Mouse (Mus musculus) splenic B cell, adult 2 months (primary cell): ENCODE measurements around the gene Lrfn2.

Source experiments
- DNase-seq: peaks from one replicate; pipeline ENCODE4 v3.0.0-alpha.2; 2011; ENCODE audit warnings: low read depth, low spot score
- H3K27me3 ChIP-seq: 2 replicates; pipeline ENCODE4 v1.6.1; 2012; ENCODE audit warnings: mild to moderate bottlenecking, low read length, moderate library complexity, mixed read lengths; ENCODE audit not compliant: control insufficient read depth, poor library complexity, insufficient read depth, severe bottlenecking
- H3K36me3 ChIP-seq: 2 replicates; pipeline ENCODE4 v1.6.1; 2012; ENCODE audit warnings: mild to moderate bottlenecking, low read length, moderate library complexity, mixed read lengths; ENCODE audit not compliant: control insufficient read depth, poor library complexity, insufficient read depth, severe bottlenecking

The Lrfn2 gene

GRCm38 (mm10) chr17:49037163-49037950, 105.2 kb downstream of the Lrfn2 start:
- DNase-seq: no peak
- H3K36me3 ChIP-seq: no peaks in the 10 kb centered on the region
- H3K27me3 ChIP-seq: no peaks in the 10 kb centered on the region

DNA sequence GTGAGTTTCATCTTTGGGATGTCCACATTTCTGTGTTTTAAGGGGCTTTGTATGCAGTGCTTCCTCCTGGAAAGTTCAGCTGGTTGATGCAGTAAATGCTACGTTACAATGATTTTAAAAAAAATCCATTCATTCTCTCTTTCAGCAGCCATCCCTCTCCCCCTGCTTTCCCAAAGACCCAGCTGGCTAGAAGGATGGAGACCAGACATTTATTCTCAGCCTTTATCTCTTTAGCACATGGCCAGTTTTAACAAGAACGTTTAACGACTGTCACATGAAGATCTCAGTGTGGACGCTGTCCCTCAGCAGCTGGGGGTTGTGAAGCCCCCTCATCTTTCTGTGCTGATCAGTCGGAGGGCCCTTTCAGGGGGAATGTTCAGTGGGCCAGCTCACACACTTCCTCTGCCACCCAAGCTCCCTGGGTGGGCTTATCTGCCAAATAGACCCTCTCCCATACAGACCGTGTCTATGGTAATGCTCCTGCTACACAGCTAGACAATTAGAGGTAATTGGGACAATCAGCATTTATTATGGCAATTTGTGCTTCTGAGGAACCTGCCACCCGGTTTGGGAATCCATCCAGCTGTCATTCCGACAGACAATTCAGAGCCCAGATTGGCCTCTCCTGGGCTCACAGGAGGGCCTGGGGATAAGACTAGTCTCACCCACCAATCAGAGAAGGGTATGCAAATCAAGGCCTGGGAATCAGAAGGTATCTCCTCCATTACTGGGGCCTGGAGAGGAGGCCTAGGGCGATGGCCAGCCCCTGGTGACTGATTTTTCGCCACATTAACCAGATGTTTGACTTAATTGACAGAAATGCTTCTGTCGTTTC, 111.8 kb downstream of the Lrfn2 start:
- no peaks in the 10 kb centered on the region for H3K36me3 ChIP-seq
- no peak for DNase-seq

GRCm38 (mm10) chr17:49047921-49048320, 115.7 kb downstream of the Lrfn2 start:
- no peaks in the 10 kb centered on the region for H3K27me3 ChIP-seq
- DNase-seq: no peak
- no peaks in the 10 kb centered on the region for H3K36me3 ChIP-seq

More for the DNA sequence above, 111.8 kb downstream of the Lrfn2 start:
- H3K27me3 ChIP-seq: no peaks in the 10 kb centered on the region

- no peak for DNase-seq
- Histone ChIP-seq H3K27me3 (no peaks in the 10 kb centered on the region), H3K36me3 (no peaks in the 10 kb centered on the region)
Observed at GRCm38 (mm10) chr17:49051231-49051630, 119.1 kb downstream of the Lrfn2 start.

DNA sequence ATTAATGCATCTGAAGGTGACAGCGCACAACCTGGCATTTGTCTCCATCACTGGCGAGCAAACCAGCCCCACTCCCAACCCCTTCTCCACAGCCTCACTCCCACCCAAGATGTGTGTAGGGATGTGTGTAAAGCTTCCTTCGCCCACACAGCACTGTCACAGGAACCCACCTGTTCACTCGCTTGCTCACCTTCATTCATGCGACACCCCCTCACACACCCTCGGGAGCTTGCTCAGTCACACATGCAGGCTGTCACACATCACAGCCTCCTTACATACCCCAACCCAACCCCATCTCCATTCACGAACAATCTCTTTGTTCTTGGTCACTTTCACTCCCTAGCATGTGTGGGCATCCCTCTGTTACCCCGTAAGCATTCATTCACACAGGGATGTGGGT, 129.0 kb downstream of the Lrfn2 start:
- DNase-seq: no peak
- Histone ChIP-seq H3K36me3 (no peaks in the 10 kb centered on the region), H3K27me3 (no peaks in the 10 kb centered on the region)

DNA sequence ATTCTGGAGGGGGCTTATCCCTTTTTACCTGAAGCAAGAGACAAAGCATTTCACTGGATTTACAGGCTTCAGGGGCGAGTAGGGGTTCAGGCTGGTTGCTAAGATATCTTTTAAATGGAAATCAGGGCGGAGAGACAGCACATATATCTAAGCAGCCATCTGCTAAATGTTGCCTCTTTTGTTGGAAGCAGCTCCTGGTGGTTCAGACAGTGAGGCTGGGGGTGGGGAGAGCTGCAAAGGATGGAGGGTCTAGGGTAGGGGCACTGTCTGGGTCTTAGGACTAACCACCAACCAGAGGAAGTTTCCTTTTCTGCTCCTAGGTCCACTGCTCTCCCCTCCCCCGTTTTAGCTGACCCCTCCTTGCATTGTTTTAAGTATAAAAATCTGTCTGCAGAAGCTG, 131.6 kb downstream of the Lrfn2 start:
- no peaks in the 10 kb centered on the region for H3K27me3 ChIP-seq
- H3K36me3 ChIP-seq: no peaks in the 10 kb centered on the region
- DNase-seq: no peak

GRCm38 (mm10) chr17:49064526-49064925, 132.3 kb downstream of the Lrfn2 start:
- DNase-seq: no peak
- no peaks in the 10 kb centered on the region for H3K36me3 ChIP-seq
- no peaks in the 10 kb centered on the region for H3K27me3 ChIP-seq

GRCm38 (mm10) chr17:49065050-49065449, 132.9 kb downstream of the Lrfn2 start:
- Histone ChIP-seq H3K27me3 (no peaks in the 10 kb centered on the region), H3K36me3 (no peaks in the 10 kb centered on the region)
- DNase-seq: no peak

GRCm38 (mm10) chr17:49066748-49067147, 134.6 kb downstream of the Lrfn2 start:
- DNase-seq: no peak
- Histone ChIP-seq H3K27me3 (no peaks in the 10 kb centered on the region), H3K36me3 (no peaks in the 10 kb centered on the region)

DNA sequence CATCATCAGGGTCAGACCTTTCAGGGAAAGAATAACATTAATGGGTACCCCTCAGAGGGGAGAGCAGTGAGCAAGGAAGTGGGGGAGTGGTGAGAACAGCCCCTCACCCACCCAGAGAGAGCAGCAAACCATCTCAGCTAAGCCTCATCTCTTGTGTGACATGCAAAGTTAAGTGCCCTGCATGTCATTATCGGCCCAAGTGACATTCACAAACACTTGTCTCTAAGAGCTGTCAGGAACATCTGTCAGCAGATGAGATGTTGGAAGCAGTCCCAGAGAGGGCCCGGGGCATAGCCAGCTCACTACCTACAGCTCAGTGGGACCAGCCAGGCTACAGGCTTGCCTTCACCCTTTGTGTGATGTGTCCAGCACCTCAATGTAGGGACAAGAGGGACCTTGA, 146.0 kb downstream of the Lrfn2 start:
- no peaks in the 10 kb centered on the region for H3K27me3 ChIP-seq
- H3K36me3 ChIP-seq: no peaks in the 10 kb centered on the region
- no peak for DNase-seq

GRCm38 (mm10) chr17:49079647-49080046, 147.5 kb downstream of the Lrfn2 start:
- DNase-seq: no peak
- Histone ChIP-seq H3K36me3 (no peaks in the 10 kb centered on the region), H3K27me3 (no peaks in the 10 kb centered on the region)

- no peaks in the 10 kb centered on the region for H3K27me3 ChIP-seq
- DNase-seq: no peak
- no peaks in the 10 kb centered on the region for H3K36me3 ChIP-seq
Observed at GRCm38 (mm10) chr17:49083594-49084380, 151.6 kb downstream of the Lrfn2 start.

GRCm38 (mm10) chr17:49085111-49085510, 152.9 kb downstream of the Lrfn2 start:
- Histone ChIP-seq H3K36me3 (no peaks in the 10 kb centered on the region), H3K27me3 (no peaks in the 10 kb centered on the region)
- DNase-seq: no peak

DNA sequence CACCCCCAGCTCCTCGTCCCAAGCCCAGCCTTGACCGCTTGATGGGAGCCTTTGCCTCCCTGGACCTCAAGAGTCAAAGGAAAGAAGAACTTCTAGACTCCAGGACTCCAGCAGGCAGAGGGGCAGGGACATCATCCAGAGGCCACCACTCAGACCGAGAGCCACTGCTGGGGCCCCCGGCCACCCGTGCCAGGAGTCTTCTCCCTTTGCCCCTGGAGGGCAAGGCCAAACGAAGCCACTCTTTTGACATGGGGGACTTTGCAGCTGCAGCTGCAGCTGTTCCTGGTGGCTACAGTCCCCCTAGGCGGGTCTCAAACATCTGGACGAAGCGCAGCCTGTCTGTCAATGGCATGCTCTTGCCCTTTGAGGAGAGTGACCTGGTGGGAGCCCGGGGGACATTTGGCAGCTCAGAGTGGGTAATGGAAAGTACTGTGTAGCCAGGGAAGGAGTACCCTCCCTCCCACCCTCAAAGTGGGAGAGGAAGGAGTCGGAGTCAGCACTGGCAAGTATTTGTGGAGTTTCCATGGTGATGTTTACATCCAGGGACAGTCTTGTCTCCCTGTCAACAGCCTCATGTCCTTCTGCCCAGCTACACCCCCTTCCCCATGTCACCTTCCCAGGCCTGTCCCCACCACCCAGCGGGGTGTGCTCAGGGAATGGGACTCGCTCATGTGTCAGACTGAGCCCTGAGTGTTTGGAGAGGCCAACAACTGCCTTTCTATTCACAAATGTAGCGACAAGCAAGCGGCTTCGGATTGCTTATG, 164.8 kb downstream of the Lrfn2 start:
- DNase-seq: no peak
- H3K27me3 ChIP-seq: no peaks in the 10 kb centered on the region
- no peaks in the 10 kb centered on the region for H3K36me3 ChIP-seq
